Mouse (Mus musculus) gastrocnemius, adult 2 months (tissue): ENCODE data around the gene Fbh1. TPM values are rescaled to one million over a fixed set of nuclear protein-coding genes. Genes with fewer than 3 reads are reported as not detected.

Source experiments
- DNase-seq: peaks from one replicate; pipeline ENCODE4 v3.0.0; 2022
- H3K27ac ChIP-seq: fragments of 200-600 bp; 2 replicates; pipeline ENCODE4 v1.8.1; 2022; ENCODE audit warnings: mild to moderate bottlenecking
- H3K4me3 ChIP-seq: fragments of 200-600 bp; 2 replicates; pipeline ENCODE4 v1.8.1; 2022; ENCODE audit warnings: mild to moderate bottlenecking, moderate library complexity
- CTCF ChIP-seq: fragments of 200-600 bp; IDR thresholded peaks from 2 replicates; pipeline ENCODE4 v1.8.1; 2022; ENCODE audit warnings: antibody characterized with exemption, mild to moderate bottlenecking, moderate library complexity
- intact Hi-C: fragments of 180-260 bp; cut with DNase I; formaldehyde crosslinking; loops from one replicate; pipeline ENCODE4 v1.15.1; 2025
- long read RNA-seq, 2 experiments: library from polyadenylated mRNA; stranded (forward); transcript quantifications; one replicate each; pipeline ENCODE4 v2.0.0; 2021
- total RNA-seq, 2 experiments: library from RNA; stranded (reverse); gene quantifications; 2 replicates each; pipeline ENCODE4 v1.2.3; 2021

Gene Fbh1
- 10 to 100 TPM; 24.1 to 32.5 TPM for total RNA-seq
- long read RNA-seq, experiment 1, transcript Fbh1-201 (21 exons, 3,567 nt): major isoform, 18 of 42 reads
- long read RNA-seq, experiment 1, partial matches to known transcripts: 4 of 42 reads
- long read RNA-seq, experiment 1, other reads (novel, unspliced or antisense): 20 of 42 reads
- long read RNA-seq, experiment 2, transcript Fbh1-201 (21 exons, 3,567 nt): major isoform, 24 of 57 reads
- long read RNA-seq, experiment 2, partial matches to known transcripts: 4 of 57 reads
- long read RNA-seq, experiment 2, other reads (novel, unspliced or antisense): 29 of 57 reads

DNA sequence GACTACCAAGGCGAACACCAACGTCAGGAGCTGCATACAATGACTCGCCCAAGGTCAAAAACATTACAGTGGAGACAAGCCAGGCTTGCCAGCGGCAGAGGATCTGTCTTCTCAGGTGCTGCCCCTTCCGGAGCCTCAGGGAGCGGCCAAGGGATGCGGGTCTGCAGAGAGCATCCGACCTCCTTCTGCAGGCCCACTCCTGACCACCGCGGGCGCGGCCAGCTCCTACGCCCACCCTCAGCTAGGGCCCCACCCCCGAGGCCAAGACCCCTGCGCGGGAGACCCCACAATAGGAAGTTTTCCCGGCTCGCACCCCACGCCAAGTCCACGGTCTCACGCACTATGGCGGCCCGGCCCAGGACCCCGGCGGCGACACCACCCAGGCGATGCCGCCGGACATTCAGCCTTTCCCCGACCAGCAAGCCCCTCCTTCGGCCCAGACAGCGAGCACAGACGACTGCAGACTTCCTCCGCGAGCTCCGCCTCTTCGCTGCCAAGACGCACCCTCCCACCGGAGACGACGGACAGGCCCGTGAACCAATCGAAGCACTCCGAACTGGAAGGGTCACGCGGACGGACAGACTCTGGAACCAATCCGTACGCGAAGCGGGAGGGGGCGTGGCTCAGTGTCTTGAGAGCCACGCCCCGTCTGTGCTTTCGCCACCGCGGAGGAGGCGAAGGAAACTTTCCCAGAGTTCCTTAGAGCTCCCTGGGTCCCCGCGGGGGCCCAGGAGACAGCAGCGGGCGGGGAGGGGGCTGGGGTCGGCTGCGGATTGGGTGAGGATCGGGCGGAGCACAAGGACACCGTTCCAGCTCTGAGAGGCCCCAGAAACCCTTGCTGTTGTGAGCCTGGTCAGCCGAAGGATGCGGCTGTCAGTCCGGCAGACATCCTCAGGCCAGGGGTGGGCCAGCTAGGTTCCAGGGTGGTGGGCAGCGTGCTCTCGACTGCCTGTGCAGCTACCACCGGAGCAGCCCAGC, at the start of gene Fbh1, which contains the start of gene Ankrd16:
TSS of gene Fbh1 (minus strand) at position 492 of the 978 bp plus-strand sequence.
TSS of gene Ankrd16 (plus strand) at position 786 of the 978 bp plus-strand sequence.
- H3K27ac ChIP-seq: peak within 1 kb of the TSS; percentile 99
- DNase-seq: peak; percentile 100
- intact Hi-C loops: loop anchor here (5.0 to 10.0 kb wide), 3 partner anchors 70 to 637 kb away; partner anchors contain the start of genes Il15ra, Mindy3 and Rbm17

DNA sequence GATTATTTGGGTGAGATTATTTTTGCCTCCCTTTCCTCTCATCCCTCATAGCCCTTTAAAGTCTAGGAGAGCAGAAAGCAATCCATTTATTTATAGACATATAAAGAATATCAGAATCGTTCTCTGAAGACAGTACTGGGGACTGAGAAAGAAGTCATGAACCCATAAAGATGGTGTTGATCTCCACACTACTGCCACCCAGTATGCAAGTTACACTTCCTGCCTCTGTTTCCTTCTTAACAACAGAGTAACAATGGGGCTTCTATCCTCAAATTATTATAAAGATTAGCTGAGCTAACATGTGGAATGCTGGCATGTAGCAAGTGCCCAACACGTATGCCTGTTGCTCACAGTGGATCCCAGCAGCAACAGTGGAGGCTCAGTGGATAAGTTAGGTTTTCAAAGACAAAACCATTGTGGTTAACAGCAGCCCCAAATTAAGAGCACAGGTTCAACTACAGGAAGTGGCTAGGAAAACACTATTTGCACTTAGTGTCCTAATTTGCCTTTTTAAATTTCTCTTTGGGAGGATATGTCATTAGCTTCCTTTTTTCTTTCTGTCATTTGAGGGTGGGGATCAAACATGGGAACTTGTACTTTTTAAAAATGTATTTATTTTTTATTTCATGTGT, 24.0 kb upstream of the Fbh1 start:
- intact Hi-C loops: no loop called here

More for the DNA sequence above, at the start of gene Fbh1, which contains the start of gene Ankrd16:
- TF ChIP-seq CTCF: peak; percentile 14; the same call in 1 of the 2 replicates
- H3K4me3 ChIP-seq: peak within 1 kb of the TSS; percentile 86

DNA sequence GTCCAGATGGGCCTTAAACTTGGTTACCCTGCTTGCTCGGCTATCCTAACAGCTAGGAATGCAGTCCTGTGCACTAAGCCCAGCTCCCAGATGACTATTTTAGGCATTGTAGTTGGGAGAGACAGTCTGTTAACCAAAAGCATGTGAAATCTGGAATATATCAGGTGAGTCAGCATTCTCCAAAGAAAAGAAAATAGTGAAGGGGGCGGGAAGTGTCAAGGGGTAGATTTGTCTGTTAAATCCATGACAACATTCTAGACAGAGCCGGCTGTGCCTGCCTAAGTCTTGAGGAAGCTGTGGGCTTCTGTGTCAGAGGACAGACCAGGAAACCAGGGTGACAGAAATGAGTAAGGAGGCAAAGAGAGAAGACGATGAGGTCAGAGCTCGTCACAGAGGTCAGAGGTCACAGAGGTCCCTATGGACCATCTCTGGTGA, 20.6 kb upstream of the Fbh1 start:
- no peak overlapping the region for H3K27ac ChIP-seq
- TF ChIP-seq CTCF: no peak
- DNase-seq: no peak
- H3K4me3 ChIP-seq: no peak overlapping the region
- intact Hi-C loops: no loop called here

More for the DNA sequence above, 24.0 kb upstream of the Fbh1 start:
- no peak for DNase-seq
- no peak for TF ChIP-seq CTCF
- no peak overlapping the region for H3K27ac ChIP-seq
- H3K4me3 ChIP-seq: no peak overlapping the region

- no peak for DNase-seq
- intact Hi-C loops: no loop called here
- Histone ChIP-seq H3K4me3 (no peak overlapping the region), H3K27ac (no peak overlapping the region)
- TF ChIP-seq CTCF: no peak
Measured at GRCm38 (mm10) chr2:11794668-11795067, 17.3 kb upstream of the Fbh1 start.

- no peak overlapping the region for H3K4me3 ChIP-seq
- TF ChIP-seq CTCF: no peak
- no peak for DNase-seq
- intact Hi-C loops: no loop called here
- H3K27ac ChIP-seq: no peak overlapping the region
Measured at GRCm38 (mm10) chr2:11784159-11784558, 6.8 kb upstream of the Fbh1 start.

DNA sequence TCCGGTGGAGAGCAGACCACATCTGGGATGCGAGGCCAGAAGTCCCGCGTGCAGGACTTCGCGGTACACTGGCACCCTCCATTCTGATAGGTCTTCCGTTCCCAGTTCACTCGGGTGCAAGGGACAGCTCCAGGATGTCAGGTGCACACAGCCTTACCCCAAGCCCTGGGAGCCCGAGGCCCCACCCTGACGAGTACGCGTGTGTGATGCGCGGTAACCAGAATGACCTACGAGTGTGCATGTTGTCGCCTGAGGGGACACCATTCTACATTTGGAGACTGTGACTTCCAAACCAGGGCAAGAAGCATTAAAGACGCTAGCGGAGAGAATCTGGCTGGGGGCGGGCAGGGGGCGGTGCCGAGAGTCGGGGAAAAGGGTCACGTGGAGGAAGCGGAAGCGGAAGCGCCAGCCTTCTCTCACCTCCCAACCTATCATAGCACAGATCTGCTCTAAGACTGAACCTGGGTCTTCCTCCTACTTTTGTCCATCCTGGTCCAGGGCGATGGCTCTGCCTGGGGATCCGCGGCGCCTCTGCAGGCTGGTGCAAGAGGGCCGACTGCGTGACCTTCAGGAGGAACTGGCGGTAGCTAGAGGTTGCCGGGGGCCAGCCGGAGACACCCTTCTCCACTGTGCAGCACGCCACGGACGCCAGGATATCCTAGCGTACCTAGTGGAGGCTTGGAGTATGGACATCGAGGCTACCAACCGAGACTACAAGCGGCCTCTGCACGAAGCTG, 873 bp upstream of the Fbh1 start:
- Histone ChIP-seq H3K27ac (peak overlapping the region; percentile 99), H3K4me3 (peak overlapping the region; percentile 86)
- DNase-seq: peak; percentile 92
- intact Hi-C loops: loop anchor here (5.0 to 10.0 kb wide), 3 partner anchors 71 to 637 kb away; partner anchors contain the start of genes Il15ra, Mindy3 and Rbm17
- no peak for TF ChIP-seq CTCF

GRCm38 (mm10) chr2:11776415-11776814, 967 bp downstream of the Fbh1 start:
- intact Hi-C loops: loop anchor here (5.0 to 10.0 kb wide), 3 partner anchors 69 to 638 kb away; partner anchors contain the start of genes Il15ra, Mindy3 and Rbm17
- peak overlapping the region; percentile 86 for H3K4me3 ChIP-seq
- DNase-seq: no peak
- H3K27ac ChIP-seq: peak overlapping the region; percentile 99
- TF ChIP-seq CTCF: no peak

GRCm38 (mm10) chr2:11775121-11775520, 2.3 kb downstream of the Fbh1 start:
- H3K27ac ChIP-seq: peak overlapping the region; percentile 76; the same call in 1 of the 2 replicates
- TF ChIP-seq CTCF: no peak
- intact Hi-C loops: loop anchor here (5.0 to 10.0 kb wide), 3 partner anchors 68 to 640 kb away; partner anchors contain the start of genes Il15ra, Mindy3 and Rbm17
- no peak overlapping the region for H3K4me3 ChIP-seq
- DNase-seq: no peak

- no peak for TF ChIP-seq CTCF
- DNase-seq: peak; percentile 69
- intact Hi-C loops: loop anchor here (10.0 kb wide), 2 partner anchors 170 to 640 kb away; partner anchors contain the start of genes Mindy3 and Rbm17
Measured at GRCm38 (mm10) chr2:11774426-11774825, 3.0 kb downstream of the Fbh1 start.

GRCm38 (mm10) chr2:11772401-11772800, 5.0 kb downstream of the Fbh1 start:
- DNase-seq: no peak
- TF ChIP-seq CTCF: no peak
- H3K27ac ChIP-seq: no peak overlapping the region
- intact Hi-C loops: loop anchor here (10.0 kb wide), 2 partner anchors 168 to 642 kb away; partner anchors contain the start of genes Mindy3 and Rbm17
- H3K4me3 ChIP-seq: no peak overlapping the region

More at GRCm38 (mm10) chr2:11774426-11774825, 3.0 kb downstream of the Fbh1 start:
- H3K4me3 ChIP-seq: peak overlapping the region; percentile 26; the same call in 1 of the 2 replicates
- peak overlapping the region; percentile 76 for H3K27ac ChIP-seq

GRCm38 (mm10) chr2:11771701-11772100, 5.7 kb downstream of the Fbh1 start:
- no peak for DNase-seq
- TF ChIP-seq CTCF: no peak
- no peak overlapping the region for H3K27ac ChIP-seq
- H3K4me3 ChIP-seq: no peak overlapping the region
- intact Hi-C loops: loop anchor here (10.0 kb wide), 2 partner anchors 167 to 643 kb away; partner anchors contain the start of genes Mindy3 and Rbm17
